In genomic region chr8:13288646-13289045, GRCm38 (mm10) we compare ENCODE assay signal across 9 mouse cellular contexts. TPM values are rescaled to one million over a fixed set of nuclear protein-coding genes. Genes with fewer than 3 reads are reported as not detected.
DNase-seq lines count a peak whose midpoint lies in the region; ATAC-seq and TF ChIP-seq lines count a peak whose summit lies in the region.
"Had no signal": no experiment of that assay in that cellular context is flagged by ENCODE, and none has a peak within 500 bp of the region (broad histone marks: within the 10 kb centered on the region; RNA-seq: fewer than 3 reads in every experiment).

No protein-coding gene starts in this region.

- no peak for ATAC-seq in kidney, embryonic 14.5 days (ENCODE audit: low FRiP score, low TSS enrichment)
- ATAC-seq in hindbrain, postnatal 0 days, result no peak
- ATAC-seq in midbrain, postnatal 0 days (ENCODE audit: low FRiP score), result no peak

- H3K4me3 ChIP-seq in kidney, embryonic 14.5 days (ENCODE audit: low read length), result peak overlapping the region; percentile 79
- H3K4me3 ChIP-seq in hindbrain, postnatal 0 days (ENCODE audit: low read length), result peak overlapping the region; percentile 72
- H3K4me3 ChIP-seq in midbrain, postnatal 0 days (ENCODE audit: low read depth, low read length), result peak overlapping the region; percentile 84

- H3K36me3 ChIP-seq in kidney, embryonic 14.5 days (ENCODE audit: control insufficient read depth, insufficient read depth, low read length), result peaks cover 2% of the 10 kb centered on the region; the same call in 1 of the 2 replicates
- peaks cover 8% of the 10 kb centered on the region; the same call in 1 of the 2 replicates for H3K36me3 ChIP-seq in hindbrain, postnatal 0 days (ENCODE audit: insufficient read depth, low read length)
- H3K36me3 ChIP-seq in midbrain, postnatal 0 days (ENCODE audit: insufficient read depth, low read length), result peaks cover 7% of the 10 kb centered on the region; the same call in 1 of the 2 replicates

- peak overlapping the region; percentile 93; the same call in 1 of the 2 replicates for H3K27ac ChIP-seq in kidney, embryonic 14.5 days (ENCODE audit: low read depth, low read length)
- H3K27ac ChIP-seq in hindbrain, postnatal 0 days, result peak overlapping the region; percentile 92; the same call in 1 of the 2 replicates
- peak overlapping the region; percentile 91; the same call in 1 of the 2 replicates for H3K27ac ChIP-seq in midbrain, postnatal 0 days (ENCODE audit: low read depth, low read length)

- H3K4me2 ChIP-seq in kidney, embryonic 14.5 days (replicated peaks; ENCODE audit: low read depth, low read length), result peak overlapping the region; percentile 95
- peak overlapping the region; percentile 97 for H3K4me2 ChIP-seq in hindbrain, postnatal 0 days (ENCODE audit: low read depth, low read length)
- H3K4me2 ChIP-seq in midbrain, postnatal 0 days (ENCODE audit: low read depth, low read length, poor library complexity, severe bottlenecking), result peak overlapping the region; percentile 93

- peak overlapping the region; percentile 76 for H3K9ac ChIP-seq in kidney, embryonic 14.5 days (ENCODE audit: low read depth, low read length)
- H3K9ac ChIP-seq in hindbrain, postnatal 0 days (replicated peaks; ENCODE audit: low read length), result peak overlapping the region; percentile 74
- peak overlapping the region; percentile 73 for H3K9ac ChIP-seq in midbrain, postnatal 0 days (replicated peaks; ENCODE audit: low read length, poor library complexity, severe bottlenecking)

- no peaks in the 10 kb centered on the region for H3K27me3 ChIP-seq in kidney, embryonic 14.5 days (ENCODE audit: control insufficient read depth, insufficient read depth, low read length)
- H3K27me3 ChIP-seq in hindbrain, postnatal 0 days (ENCODE audit: insufficient read depth, low read length), result no peaks in the 10 kb centered on the region
- no peaks in the 10 kb centered on the region for H3K27me3 ChIP-seq in midbrain, postnatal 0 days (ENCODE audit: insufficient read depth, low read length)

- peaks cover 18% of the 10 kb centered on the region for H3K4me1 ChIP-seq in kidney, embryonic 14.5 days (ENCODE audit: control insufficient read depth, insufficient read depth, low read length)
- peaks cover 15% of the 10 kb centered on the region for H3K4me1 ChIP-seq in hindbrain, postnatal 0 days (ENCODE audit: insufficient read depth, low read length)
- H3K4me1 ChIP-seq in midbrain, postnatal 0 days (ENCODE audit: insufficient read depth, low read length), result peaks cover 10% of the 10 kb centered on the region; the same call in 1 of the 2 replicates

- no peak for TF ChIP-seq CTCF in hindbrain, postnatal 0 days (IDR thresholded peaks at IDR 0.05; ENCODE audit: low read depth)
- TF ChIP-seq CTCF in midbrain, postnatal 0 days (IDR thresholded peaks at IDR 0.05), result no peak

- 1% methylated on average over 6 of the region's 6 CpGs for WGBS in kidney, embryonic 14.5 days
- 4% methylated on average over 6 of the region's 6 CpGs for WGBS in hindbrain, postnatal 0 days
- 4% methylated on average over 6 of the region's 6 CpGs for WGBS in midbrain, postnatal 0 days

- no peak for DNase-seq in kidney, postnatal 14 days
- peak; percentile 12 for DNase-seq in adipocyte (ENCODE audit: low spot score)
- no peak for DNase-seq in hindbrain, postnatal 0 days (ENCODE audit: low spot score)
- DNase-seq in midbrain, postnatal 0 days (ENCODE audit: low spot score), result no peak
- DNase-seq in retina, embryonic 14.5 days (ENCODE audit: low spot score), result no peak
- no peak for DNase-seq in urinary bladder, adult 18-20 months (ENCODE audit: low spot score in 2 of 2)
- no peak for DNase-seq in right cerebral cortex, postnatal 25 days
- DNase-seq: cerebellum, adult 11 months had no signal

- no peaks in the 10 kb centered on the region for H3K9me3 ChIP-seq in kidney, embryonic 14.5 days (ENCODE audit: control insufficient read depth, low read length)
- no peaks in the 10 kb centered on the region for H3K9me3 ChIP-seq in hindbrain, postnatal 0 days (ENCODE audit: low read length)
- H3K9me3 ChIP-seq in midbrain, postnatal 0 days (ENCODE audit: low read length), result no peaks in the 10 kb centered on the region

RNA-seq across cellular contexts. Expression of gene Tmco3, which starts 0.7 kb away (rescaled TPM):
- polyA plus RNA-seq in kidney, embryonic 14.5 days (2014; fragmentation: Nextera tagmentation; extraction: Ambion mirVana), result 28.4 and 40.5 TPM in 2 replicates
- 30.9 and 31.3 TPM in 2 replicates for total RNA-seq in hindbrain, postnatal 0 days (2014; rRNA removed)
- polyA plus RNA-seq in hindbrain, postnatal 0 days (2015; fragmentation: Nextera tagmentation; extraction: Ambion mirVana), result 31.8 and 33.5 TPM in 2 replicates
- total RNA-seq in midbrain, postnatal 0 days (2014; rRNA removed), result 23.5 and 31.9 TPM in 2 replicates
- 28.9 and 31.4 TPM in 2 replicates for polyA plus RNA-seq in midbrain, postnatal 0 days (2015; fragmentation: Nextera tagmentation; extraction: Ambion mirVana)

RNA-seq across cellular contexts. Expression of gene Dcun1d2, which starts 0.7 kb away (rescaled TPM):
- polyA plus RNA-seq in kidney, embryonic 14.5 days (2014; fragmentation: Nextera tagmentation; extraction: Ambion mirVana), result 17.4 and 26.4 TPM in 2 replicates
- 27.3 and 33.8 TPM in 2 replicates for total RNA-seq in hindbrain, postnatal 0 days (2014; rRNA removed)
- polyA plus RNA-seq in hindbrain, postnatal 0 days (2015; fragmentation: Nextera tagmentation; extraction: Ambion mirVana), result 24.9 and 25.1 TPM in 2 replicates
- 32.7 and 38.9 TPM in 2 replicates for total RNA-seq in midbrain, postnatal 0 days (2014; rRNA removed)
- polyA plus RNA-seq in midbrain, postnatal 0 days (2015; fragmentation: Nextera tagmentation; extraction: Ambion mirVana), result 24.4 and 28.3 TPM in 2 replicates

RNA-seq across cellular contexts. Expression of gene Adprhl1, which starts 34.7 kb away (rescaled TPM):
- not detected in 2 replicates for polyA plus RNA-seq in kidney, embryonic 14.5 days (2014; fragmentation: Nextera tagmentation; extraction: Ambion mirVana)
- total RNA-seq in hindbrain, postnatal 0 days (2014; rRNA removed), result 2.3 TPM in 1 of 2 replicates, not detected in the other
- polyA plus RNA-seq in hindbrain, postnatal 0 days (2015; fragmentation: Nextera tagmentation; extraction: Ambion mirVana), result 0.14 and 0.50 TPM in 2 replicates
- 0.09 and 0.16 TPM in 2 replicates for total RNA-seq in midbrain, postnatal 0 days (2014; rRNA removed)
- polyA plus RNA-seq in midbrain, postnatal 0 days (2015; fragmentation: Nextera tagmentation; extraction: Ambion mirVana), result 0.28 and 0.41 TPM in 2 replicates

RNA-seq across cellular contexts. Expression of gene Tfdp1, which starts 49.9 kb away (rescaled TPM):
- polyA plus RNA-seq in kidney, embryonic 14.5 days (2014; fragmentation: Nextera tagmentation; extraction: Ambion mirVana), result 146 and 201 TPM in 2 replicates
- total RNA-seq in hindbrain, postnatal 0 days (2014; rRNA removed), result 66.3 and 74.1 TPM in 2 replicates
- polyA plus RNA-seq in hindbrain, postnatal 0 days (2015; fragmentation: Nextera tagmentation; extraction: Ambion mirVana), result 85.1 and 86.2 TPM in 2 replicates
- total RNA-seq in midbrain, postnatal 0 days (2014; rRNA removed), result 58.6 and 59.6 TPM in 2 replicates
- 72.4 and 75.4 TPM in 2 replicates for polyA plus RNA-seq in midbrain, postnatal 0 days (2015; fragmentation: Nextera tagmentation; extraction: Ambion mirVana)
